Comparison of ENCODE assay signal across 8 mouse cellular contexts in the genomic region with DNA sequence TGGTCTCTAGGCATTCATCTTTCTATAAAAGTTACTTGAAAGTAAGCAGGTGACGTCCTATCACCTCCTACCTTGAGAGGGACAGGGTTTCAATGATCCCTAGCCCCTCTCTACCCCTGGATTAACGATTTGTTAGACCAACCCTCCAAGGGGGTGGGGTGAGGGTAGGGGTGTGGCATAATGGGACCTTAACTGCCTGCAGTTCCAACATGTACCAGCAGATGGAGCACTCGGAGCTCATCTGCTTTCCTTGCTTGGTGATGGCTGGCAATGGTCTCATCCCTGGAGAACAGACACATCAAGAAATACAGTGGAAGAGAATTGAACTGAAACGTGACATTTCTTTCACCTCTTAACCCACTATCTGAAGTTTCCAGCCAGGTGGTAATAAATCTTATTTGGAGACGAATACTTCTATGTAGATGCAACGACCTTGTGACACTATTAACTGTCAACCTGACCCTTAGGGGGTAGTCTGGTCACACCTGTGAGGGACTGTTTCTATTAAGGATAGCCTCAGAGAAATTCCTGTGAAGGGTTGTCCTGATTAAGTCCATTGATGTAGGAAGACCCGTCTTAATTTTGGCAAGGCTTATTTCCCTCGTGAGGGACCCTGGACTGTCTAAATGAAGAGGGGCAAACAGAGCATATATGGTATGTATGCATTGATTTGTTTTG. TPM values are rescaled to one million over a fixed set of nuclear protein-coding genes. Genes with fewer than 3 reads are reported as not detected.
DNase-seq lines count a peak whose midpoint lies in the region; ATAC-seq lines count a peak whose summit lies in the region.

No protein-coding gene starts in this region.

- H3K9ac ChIP-seq in hindbrain, embryonic 14.5 days = no peak overlapping the region

- H3K4me3 ChIP-seq in hindbrain, embryonic 14.5 days (replicated peaks; ENCODE audit: low read length) = no peak overlapping the region

- no peaks in the 10 kb centered on the region for H3K36me3 ChIP-seq in hindbrain, embryonic 14.5 days (replicated peaks; ENCODE audit: control insufficient read depth, insufficient read depth)

- peak overlapping the region; percentile 13 for H3K4me2 ChIP-seq in hindbrain, embryonic 14.5 days (replicated peaks)

- H3K4me1 ChIP-seq in hindbrain, embryonic 14.5 days (replicated peaks; ENCODE audit: control insufficient read depth, insufficient read depth, low read length) = no peaks in the 10 kb centered on the region

- 39% methylated on average over 8 of the region's 8 CpGs for WGBS in hindbrain, embryonic 14.5 days

- H3K27ac ChIP-seq in hindbrain, embryonic 14.5 days = no peak overlapping the region

- no peaks in the 10 kb centered on the region for H3K9me3 ChIP-seq in hindbrain, embryonic 14.5 days (ENCODE audit: control insufficient read depth, low read length)

- H3K27me3 ChIP-seq in hindbrain, embryonic 14.5 days (ENCODE audit: control insufficient read depth, insufficient read depth, low read length) = no peaks in the 10 kb centered on the region

- peak; percentile 85 for DNase-seq in R1 (ENCODE audit: low read depth, low spot score)
- DNase-seq in cerebellum, postnatal 14 days = peak; percentile 92 to 95
- DNase-seq in frontal cortex, postnatal 25 days (ENCODE audit: low spot score in 2 of 2) = peak; percentile 85 to 87
- peak; percentile 92 for DNase-seq in hindbrain, embryonic 14.5 days (ENCODE audit: low spot score)
- peak; percentile 78 to 97 for DNase-seq in layer of hippocampus, postnatal 25 days (ENCODE audit: extremely low spot score in 1 of 2, low spot score in 1 of 2)
- peak; percentile 76 for DNase-seq in right cerebral cortex, adult 18-20 months
- DNase-seq in urinary bladder, adult 2 months (ENCODE audit: low spot score) = peak; percentile 55

- ATAC-seq in hindbrain, embryonic 14.5 days (ENCODE audit: low FRiP score) = peak; percentile 88
- peak; percentile 97 for ATAC-seq in megakaryocyte, adult 5-6 weeks (ENCODE audit: poor library complexity, severe bottlenecking)

RNA-seq across cellular contexts. Expression of gene Srd5a2, which starts 27.1 kb away (rescaled TPM):
- not detected in 2 replicates for polyA plus RNA-seq in hindbrain, embryonic 14.5 days (2014; fragmentation: Nextera tagmentation; extraction: Ambion mirVana)
- not detected for total RNA-seq in layer of hippocampus, postnatal 25 days (2021)
- total RNA-seq in megakaryocyte, adult 5-6 weeks (2015) = not detected in 2 replicates
- not detected in 2 replicates for total RNA-seq in megakaryocyte, adult 5-6 weeks (2017)
- 0.03 and 0.04 TPM in 2 replicates for polyA plus RNA-seq in urinary bladder, adult 2 months (2012; rRNA removed)
